Mouse (Mus musculus): ENCODE measurements around the gene Rnls. TPM values are rescaled to one million over a fixed set of nuclear protein-coding genes. Genes with fewer than 3 reads are reported as not detected.

Rnls gene
- polyA plus RNA-seq, 1 experiment, result not detected

GRCm38 (mm10) chr19:33202422-33202821, 189.7 kb downstream of the Rnls start:
- 82% methylated on average over 6 of the region's 6 CpGs for WGBS
- H3K4me1 ChIP-seq (ENCODE audit: control insufficient read depth, insufficient read depth, low read length), result no peaks in the 10 kb centered on the region; the same call in 1 of the 2 replicates
- TF ChIP-seq CTCF (IDR thresholded peaks at IDR 0.05; ENCODE audit: control insufficient read depth, insufficient read depth, low read length) (no peak), POLR2A (IDR thresholded peaks at IDR 0.05; ENCODE audit: borderline replicate concordance, control insufficient read depth, low read depth, low read length) (no peak)
- H3K4me3 ChIP-seq (replicated peaks; ENCODE audit: control insufficient read depth, low read depth, low read length), result no peak overlapping the region
- H3K27ac ChIP-seq (ENCODE audit: control insufficient read depth, insufficient read depth, low read depth, low read length, poor library complexity), result no peak overlapping the region

DNA sequence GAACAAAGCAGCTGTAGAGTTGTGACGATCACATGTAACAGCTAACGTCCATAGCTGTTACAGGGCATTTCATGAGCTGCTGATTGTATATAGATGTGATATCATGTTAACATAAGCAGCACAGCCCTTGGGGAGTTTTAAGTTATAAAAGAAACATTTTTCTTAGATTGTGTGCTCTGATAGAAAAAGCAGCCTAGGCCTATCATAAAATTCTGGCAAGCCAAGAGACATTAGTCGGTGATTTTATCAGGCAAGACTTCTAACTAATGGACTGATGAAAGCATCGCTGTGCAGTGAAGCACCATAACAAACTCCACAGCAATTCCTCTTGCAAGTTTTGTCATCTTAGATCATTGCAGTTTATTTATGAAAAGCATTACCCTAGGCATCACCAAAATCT, 190.9 kb downstream of the Rnls start:
- no peak for TF ChIP-seq POLR2A (IDR thresholded peaks at IDR 0.05; ENCODE audit: borderline replicate concordance, control insufficient read depth, low read depth, low read length)
- TF ChIP-seq CTCF (IDR thresholded peaks at IDR 0.05; ENCODE audit: control insufficient read depth, insufficient read depth, low read length), result no peak
- Histone ChIP-seq H3K4me3 (replicated peaks; ENCODE audit: control insufficient read depth, low read depth, low read length) (no peak overlapping the region), H3K27ac (ENCODE audit: control insufficient read depth, insufficient read depth, low read depth, low read length, poor library complexity) (no peak overlapping the region), H3K4me1 (ENCODE audit: control insufficient read depth, insufficient read depth, low read length) (no peaks in the 10 kb centered on the region; the same call in 1 of the 2 replicates)
- 91% methylated on average over 4 of the region's 4 CpGs for WGBS

- 66% methylated on average over 2 of the region's 2 CpGs for WGBS
- Histone ChIP-seq H3K4me1 (ENCODE audit: control insufficient read depth, insufficient read depth, low read length) (no peaks in the 10 kb centered on the region), H3K27ac (ENCODE audit: control insufficient read depth, insufficient read depth, low read depth, low read length, poor library complexity) (no peak overlapping the region), H3K4me3 (replicated peaks; ENCODE audit: control insufficient read depth, low read depth, low read length) (no peak overlapping the region)
- TF ChIP-seq POLR2A (IDR thresholded peaks at IDR 0.05; ENCODE audit: borderline replicate concordance, control insufficient read depth, low read depth, low read length) (no peak), CTCF (IDR thresholded peaks at IDR 0.05; ENCODE audit: control insufficient read depth, insufficient read depth, low read length) (no peak)
These were observed 200.0 kb downstream of the Rnls start for GRCm38 (mm10) chr19:33192064-33192463.

DNA sequence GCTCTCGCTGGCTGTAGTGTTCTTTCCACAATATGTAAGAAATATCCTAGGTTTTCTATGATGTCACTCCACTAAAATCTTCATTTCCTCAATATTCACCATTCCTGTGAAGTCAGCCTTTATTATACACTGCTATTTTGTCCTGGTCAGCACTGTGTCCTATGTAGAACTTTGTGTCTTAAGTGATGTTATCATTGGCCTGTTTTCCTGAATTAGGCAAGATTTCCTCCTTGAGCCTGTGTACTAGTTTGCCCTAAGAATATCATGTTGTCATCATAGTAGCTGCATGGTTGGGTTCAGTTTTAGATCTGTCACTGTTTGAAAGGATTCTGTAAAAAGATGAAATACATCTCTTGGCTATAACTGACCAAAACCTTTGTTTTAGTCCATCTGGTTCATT, 203.3 kb downstream of the Rnls start:
- Histone ChIP-seq H3K4me3 (replicated peaks; ENCODE audit: control insufficient read depth, low read depth, low read length) (no peak overlapping the region), H3K27ac (ENCODE audit: control insufficient read depth, insufficient read depth, low read depth, low read length, poor library complexity) (no peak overlapping the region), H3K4me1 (ENCODE audit: control insufficient read depth, insufficient read depth, low read length) (no peaks in the 10 kb centered on the region)
- TF ChIP-seq POLR2A (IDR thresholded peaks at IDR 0.05; ENCODE audit: borderline replicate concordance, control insufficient read depth, low read depth, low read length) (no peak), CTCF (IDR thresholded peaks at IDR 0.05; ENCODE audit: control insufficient read depth, insufficient read depth, low read length) (no peak)
- 84% methylated on average over 1 of the region's 1 CpGs for WGBS

DNA sequence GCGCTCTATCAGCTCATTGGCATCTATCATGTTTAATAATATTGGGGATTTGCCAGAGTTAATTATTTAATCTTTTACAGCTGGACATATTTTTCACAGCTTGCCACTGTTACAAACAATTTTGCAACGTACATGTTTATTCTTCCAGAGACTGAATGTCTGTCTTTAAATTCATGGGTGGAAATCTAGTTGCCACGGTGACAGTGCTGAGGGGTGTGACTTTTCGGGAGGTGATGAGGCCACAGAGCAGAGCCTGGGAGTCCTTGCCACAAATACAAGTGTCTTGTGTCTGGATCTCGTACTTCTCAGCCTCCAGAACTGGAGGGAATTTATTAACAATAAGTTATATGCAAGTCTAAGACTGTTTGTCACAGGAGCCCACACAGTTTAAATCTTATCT, 212.5 kb downstream of the Rnls start:
- H3K4me1 ChIP-seq (ENCODE audit: control insufficient read depth, insufficient read depth, low read length), result no peaks in the 10 kb centered on the region; the same call in 1 of the 2 replicates
- no peak overlapping the region for H3K4me3 ChIP-seq (replicated peaks; ENCODE audit: control insufficient read depth, low read depth, low read length)
- no peak overlapping the region for H3K27ac ChIP-seq (ENCODE audit: control insufficient read depth, insufficient read depth, low read depth, low read length, poor library complexity)
- WGBS, result 76% methylated on average over 5 of the region's 5 CpGs
- TF ChIP-seq CTCF (IDR thresholded peaks at IDR 0.05; ENCODE audit: control insufficient read depth, insufficient read depth, low read length) (no peak), POLR2A (IDR thresholded peaks at IDR 0.05; ENCODE audit: borderline replicate concordance, control insufficient read depth, low read depth, low read length) (no peak)

DNA sequence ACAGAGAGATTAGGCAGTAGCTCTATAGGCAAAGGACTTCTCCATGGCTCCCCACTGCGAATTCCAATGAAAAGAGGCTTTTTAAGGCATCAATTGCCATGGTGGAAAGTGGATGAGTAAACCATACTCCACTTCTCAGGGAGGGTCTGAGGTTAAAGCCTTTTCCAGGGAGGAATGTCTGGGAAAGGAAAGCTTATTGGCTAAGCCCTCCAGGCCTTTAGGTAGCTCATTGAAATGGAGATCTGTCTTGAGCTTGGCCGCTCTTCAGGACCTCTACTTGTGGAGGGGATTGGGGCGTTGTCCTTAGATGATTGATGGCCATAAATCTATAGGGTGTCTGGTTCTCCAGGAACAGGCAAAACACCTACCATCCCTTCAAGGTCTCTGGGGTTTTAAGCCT, 213.2 kb downstream of the Rnls start:
- TF ChIP-seq CTCF (IDR thresholded peaks at IDR 0.05; ENCODE audit: control insufficient read depth, insufficient read depth, low read length) (no peak), POLR2A (IDR thresholded peaks at IDR 0.05; ENCODE audit: borderline replicate concordance, control insufficient read depth, low read depth, low read length) (no peak)
- Histone ChIP-seq H3K4me1 (ENCODE audit: control insufficient read depth, insufficient read depth, low read length) (no peaks in the 10 kb centered on the region; the same call in 1 of the 2 replicates), H3K27ac (ENCODE audit: control insufficient read depth, insufficient read depth, low read depth, low read length, poor library complexity) (no peak overlapping the region), H3K4me3 (replicated peaks; ENCODE audit: control insufficient read depth, low read depth, low read length) (no peak overlapping the region)
- WGBS, result 79% methylated on average over 3 of the region's 3 CpGs

GRCm38 (mm10) chr19:33178367-33178766, 213.7 kb downstream of the Rnls start:
- WGBS, result 58% methylated on average over 6 of the region's 6 CpGs
- H3K27ac ChIP-seq (ENCODE audit: control insufficient read depth, insufficient read depth, low read depth, low read length, poor library complexity), result no peak overlapping the region; the same call in 1 of the 2 replicates
- no peak overlapping the region for H3K4me3 ChIP-seq (replicated peaks; ENCODE audit: control insufficient read depth, low read depth, low read length)
- TF ChIP-seq CTCF (IDR thresholded peaks at IDR 0.05; ENCODE audit: control insufficient read depth, insufficient read depth, low read length), result no peak
- TF ChIP-seq POLR2A (IDR thresholded peaks at IDR 0.05; ENCODE audit: borderline replicate concordance, control insufficient read depth, low read depth, low read length), result no peak
- no peaks in the 10 kb centered on the region; the same call in 1 of the 2 replicates for H3K4me1 ChIP-seq (ENCODE audit: control insufficient read depth, insufficient read depth, low read length)

DNA sequence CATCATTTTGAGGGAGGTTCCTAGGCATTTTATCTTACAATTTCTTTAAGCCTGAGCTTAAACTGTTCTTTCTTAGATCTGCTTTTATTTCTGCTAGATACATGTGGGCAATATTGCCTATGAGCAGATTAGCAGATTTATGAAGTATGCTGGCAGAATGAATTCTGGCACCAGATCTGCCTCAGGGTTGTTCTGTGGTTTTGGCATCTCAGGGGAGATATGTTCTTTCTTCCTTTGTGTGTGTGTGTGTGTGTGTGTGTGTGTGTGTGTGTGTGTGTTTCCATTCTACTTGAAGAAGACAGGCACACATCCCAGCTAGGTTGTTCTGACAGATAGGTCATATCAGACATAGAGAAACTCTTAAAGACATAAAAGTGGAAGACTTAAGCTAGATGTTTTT, 218.1 kb downstream of the Rnls start:
- no peak for TF ChIP-seq POLR2A (IDR thresholded peaks at IDR 0.05; ENCODE audit: borderline replicate concordance, control insufficient read depth, low read depth, low read length)
- no peak for TF ChIP-seq CTCF (IDR thresholded peaks at IDR 0.05; ENCODE audit: control insufficient read depth, insufficient read depth, low read length)
- Histone ChIP-seq H3K4me3 (replicated peaks; ENCODE audit: control insufficient read depth, low read depth, low read length) (no peak overlapping the region), H3K4me1 (ENCODE audit: control insufficient read depth, insufficient read depth, low read length) (no peaks in the 10 kb centered on the region; the same call in 1 of the 2 replicates), H3K27ac (ENCODE audit: control insufficient read depth, insufficient read depth, low read depth, low read length, poor library complexity) (no peak overlapping the region)

- Histone ChIP-seq H3K4me3 (replicated peaks; ENCODE audit: control insufficient read depth, low read depth, low read length) (no peak overlapping the region), H3K27ac (ENCODE audit: control insufficient read depth, insufficient read depth, low read depth, low read length, poor library complexity) (no peak overlapping the region), H3K4me1 (ENCODE audit: control insufficient read depth, insufficient read depth, low read length) (no peaks in the 10 kb centered on the region)
- WGBS, result 84% methylated on average over 6 of the region's 6 CpGs
- TF ChIP-seq POLR2A (IDR thresholded peaks at IDR 0.05; ENCODE audit: borderline replicate concordance, control insufficient read depth, low read depth, low read length) (no peak), CTCF (IDR thresholded peaks at IDR 0.05; ENCODE audit: control insufficient read depth, insufficient read depth, low read length) (no peak)
These were observed 222.2 kb downstream of the Rnls start for GRCm38 (mm10) chr19:33169881-33170280.

Measured in bone marrow, adult 2 months (tissue).